Mouse (Mus musculus): ENCODE data around the gene Gabrb1. TPM values are rescaled to one million over a fixed set of nuclear protein-coding genes. Genes with fewer than 3 reads are reported as not detected.

Gene Gabrb1
- total RNA-seq (2014; fragmentation: Nextera tagmentation) (not detected in 2 replicates), total RNA-seq (2017) (0.11 and 0.12 TPM in 2 replicates), polyA plus RNA-seq (2012) (not detected in 2 replicates)

- TF ChIP-seq CTCF (IDR thresholded peaks at IDR 0.05; ENCODE audit: low read depth, low read length) (no peak), GATA1 (IDR thresholded peaks at IDR 0.05; ENCODE audit: borderline replicate concordance, low read length) (no peak), POLR2AphosphoS5 (IDR thresholded peaks at IDR 0.05; ENCODE audit: insufficient replicate concordance, low read depth, low read length) (no peak), TAL1 (conservative IDR thresholded peaks at IDR 0.05; ENCODE audit: low read depth, low read length) (no peak), GATA2 (IDR thresholded peaks at IDR 0.05; ENCODE audit: borderline replicate concordance, low read depth, low read length) (no peak)
- ATAC-seq (ENCODE audit: extremely low read depth, insufficient number of reproducible peaks, low FRiP score, poor library complexity, severe bottlenecking) (no peak), DNase-seq (ENCODE audit: low spot score) (no peak)
- no peak within 1 kb of the TSS for H3K4me3 ChIP-seq (ENCODE audit: low read depth, low read length)
- no peaks in the 10 kb centered on the region for H3K27me3 ChIP-seq (ENCODE audit: insufficient read depth, low read length)
- no peaks in the 10 kb centered on the region for H3K36me3 ChIP-seq (replicated peaks)
- H3K9me3 ChIP-seq (replicated peaks): peaks cover 4% of the 10 kb centered on the region
- H3K4me1 ChIP-seq (ENCODE audit: insufficient read depth, low read depth, low read length): no peaks in the 10 kb centered on the region
Observed at GRCm38 (mm10) chr5:71657482-71658114, at the start of gene Gabrb1. Gabrb1 (plus strand) TSS chr5:71658113.

GRCm38 (mm10) chr5:71608735-71609134 is 49.2 kb upstream of the Gabrb1 start:
- no peak overlapping the region for H3K4me3 ChIP-seq (ENCODE audit: low read depth, low read length)
- H3K36me3 ChIP-seq (replicated peaks): no peaks in the 10 kb centered on the region
- ATAC-seq (ENCODE audit: extremely low read depth, insufficient number of reproducible peaks, low FRiP score, poor library complexity, severe bottlenecking): no peak
- no peaks in the 10 kb centered on the region for H3K9me3 ChIP-seq (replicated peaks)
- DNase-seq (ENCODE audit: low spot score): no peak
- TF ChIP-seq GATA2 (IDR thresholded peaks at IDR 0.05; ENCODE audit: borderline replicate concordance, low read depth, low read length): no peak
- no peak for TF ChIP-seq POLR2AphosphoS5 (IDR thresholded peaks at IDR 0.05; ENCODE audit: insufficient replicate concordance, low read depth, low read length)
- TF ChIP-seq TAL1 (conservative IDR thresholded peaks at IDR 0.05; ENCODE audit: low read depth, low read length): no peak
- TF ChIP-seq CTCF (IDR thresholded peaks at IDR 0.05; ENCODE audit: low read depth, low read length): no peak
- TF ChIP-seq GATA1 (IDR thresholded peaks at IDR 0.05; ENCODE audit: borderline replicate concordance, low read length): no peak
- H3K27me3 ChIP-seq (ENCODE audit: insufficient read depth, low read length): no peaks in the 10 kb centered on the region
- no peaks in the 10 kb centered on the region for H3K4me1 ChIP-seq (ENCODE audit: insufficient read depth, low read depth, low read length)

- H3K4me3 ChIP-seq (ENCODE audit: low read depth, low read length): no peak overlapping the region
- H3K9me3 ChIP-seq (replicated peaks): no peaks in the 10 kb centered on the region
- ATAC-seq (ENCODE audit: extremely low read depth, insufficient number of reproducible peaks, low FRiP score, poor library complexity, severe bottlenecking): no peak
- DNase-seq (ENCODE audit: low spot score): no peak
- no peak for TF ChIP-seq TAL1 (conservative IDR thresholded peaks at IDR 0.05; ENCODE audit: low read depth, low read length)
- TF ChIP-seq GATA1 (IDR thresholded peaks at IDR 0.05; ENCODE audit: borderline replicate concordance, low read length): no peak
- no peak for TF ChIP-seq CTCF (IDR thresholded peaks at IDR 0.05; ENCODE audit: low read depth, low read length)
- no peak for TF ChIP-seq POLR2AphosphoS5 (IDR thresholded peaks at IDR 0.05; ENCODE audit: insufficient replicate concordance, low read depth, low read length)
- TF ChIP-seq GATA2 (IDR thresholded peaks at IDR 0.05; ENCODE audit: borderline replicate concordance, low read depth, low read length): no peak
- no peaks in the 10 kb centered on the region for H3K27me3 ChIP-seq (ENCODE audit: insufficient read depth, low read length)
- H3K4me1 ChIP-seq (ENCODE audit: insufficient read depth, low read depth, low read length): no peaks in the 10 kb centered on the region
- no peaks in the 10 kb centered on the region for H3K36me3 ChIP-seq (replicated peaks)
Observed at GRCm38 (mm10) chr5:71614311-71614710, 43.6 kb upstream of the Gabrb1 start.

GRCm38 (mm10) chr5:71616734-71617133 is 41.2 kb upstream of the Gabrb1 start:
- DNase-seq (ENCODE audit: low spot score) (no peak), ATAC-seq (ENCODE audit: extremely low read depth, insufficient number of reproducible peaks, low FRiP score, poor library complexity, severe bottlenecking) (no peak)
- H3K27me3 ChIP-seq (ENCODE audit: insufficient read depth, low read length): no peaks in the 10 kb centered on the region
- no peak overlapping the region for H3K4me3 ChIP-seq (ENCODE audit: low read depth, low read length)
- TF ChIP-seq TAL1 (conservative IDR thresholded peaks at IDR 0.05; ENCODE audit: low read depth, low read length) (no peak), CTCF (IDR thresholded peaks at IDR 0.05; ENCODE audit: low read depth, low read length) (no peak)
- no peaks in the 10 kb centered on the region for H3K36me3 ChIP-seq (replicated peaks)
- no peaks in the 10 kb centered on the region for H3K4me1 ChIP-seq (ENCODE audit: insufficient read depth, low read depth, low read length)
- no peaks in the 10 kb centered on the region for H3K9me3 ChIP-seq (replicated peaks)

- ATAC-seq (ENCODE audit: extremely low read depth, insufficient number of reproducible peaks, low FRiP score, poor library complexity, severe bottlenecking) (no peak), DNase-seq (ENCODE audit: low spot score) (no peak)
- Histone ChIP-seq H3K4me3 (ENCODE audit: low read depth, low read length) (no peak overlapping the region), H3K27me3 (ENCODE audit: insufficient read depth, low read length) (no peaks in the 10 kb centered on the region), H3K4me1 (ENCODE audit: insufficient read depth, low read depth, low read length) (no peaks in the 10 kb centered on the region), H3K36me3 (replicated peaks) (no peaks in the 10 kb centered on the region), H3K9me3 (replicated peaks) (no peaks in the 10 kb centered on the region)
- TF ChIP-seq CTCF (IDR thresholded peaks at IDR 0.05; ENCODE audit: low read depth, low read length): no peak
- TF ChIP-seq POLR2AphosphoS5 (IDR thresholded peaks at IDR 0.05; ENCODE audit: insufficient replicate concordance, low read depth, low read length): no peak
- TF ChIP-seq GATA1 (IDR thresholded peaks at IDR 0.05; ENCODE audit: borderline replicate concordance, low read length): no peak
- no peak for TF ChIP-seq GATA2 (IDR thresholded peaks at IDR 0.05; ENCODE audit: borderline replicate concordance, low read depth, low read length)
- no peak for TF ChIP-seq TAL1 (conservative IDR thresholded peaks at IDR 0.05; ENCODE audit: low read depth, low read length)
Observed at GRCm38 (mm10) chr5:71627820-71628219, 30.1 kb upstream of the Gabrb1 start.

- Histone ChIP-seq H3K36me3 (replicated peaks) (no peaks in the 10 kb centered on the region), H3K4me3 (ENCODE audit: low read depth, low read length) (no peak overlapping the region), H3K9me3 (replicated peaks) (no peaks in the 10 kb centered on the region), H3K4me1 (ENCODE audit: insufficient read depth, low read depth, low read length) (no peaks in the 10 kb centered on the region), H3K27me3 (ENCODE audit: insufficient read depth, low read length) (no peaks in the 10 kb centered on the region)
- TF ChIP-seq TAL1 (conservative IDR thresholded peaks at IDR 0.05; ENCODE audit: low read depth, low read length) (no peak), GATA2 (IDR thresholded peaks at IDR 0.05; ENCODE audit: borderline replicate concordance, low read depth, low read length) (no peak), POLR2AphosphoS5 (IDR thresholded peaks at IDR 0.05; ENCODE audit: insufficient replicate concordance, low read depth, low read length) (no peak), CTCF (IDR thresholded peaks at IDR 0.05; ENCODE audit: low read depth, low read length) (no peak), GATA1 (IDR thresholded peaks at IDR 0.05; ENCODE audit: borderline replicate concordance, low read length) (no peak)
- no peak for ATAC-seq (ENCODE audit: extremely low read depth, insufficient number of reproducible peaks, low FRiP score, poor library complexity, severe bottlenecking)
- DNase-seq (ENCODE audit: low spot score): no peak
Observed at GRCm38 (mm10) chr5:71639804-71640203, 18.1 kb upstream of the Gabrb1 start.

Data from G1E (cell line).